Mouse (Mus musculus) lung, adult 10 weeks (tissue): ENCODE measurements around the gene Yod1. TPM values are rescaled to one million over a fixed set of nuclear protein-coding genes. Genes with fewer than 3 reads are reported as not detected.

Source experiments
- polyA plus RNA-seq: library from polyadenylated mRNA; stranded (reverse); fragments of 350-450 nt; fragmentation: Illumina TruSeq; extraction: RNeasy Lipid Tissue Mini Kit (QIAGEN cat#74804); gene quantifications from one replicate; pipeline ENCODE4 v1.2.3, GENCODE M21; 2014; ENCODE audit warnings: low read depth, low replicate concordance; ENCODE audit not compliant: insufficient read depth

The Yod1 gene
- polyA plus RNA-seq: 2.7 TPM

GRCm38 (mm10) chr1:130717291-130717871, at the start of gene Yod1:
TSS of gene Yod1 (plus strand) at chr1:130717327.

GRCm38 (mm10) chr1:130715561-130716217, 1.4 kb upstream of the Yod1 start, which contains the start of gene Gm29427:
TSS of gene Gm29427 (minus strand) at chr1:130715799.

GRCm38 (mm10) chr1:130729153-130729552, 12.0 kb downstream of the Yod1 start, which contains the start of gene Pfkfb2:
TSS of gene Pfkfb2 (minus strand) at chr1:130729253.

GRCm38 (mm10) chr1:130731741-130732337, 14.7 kb downstream of the Yod1 start, which contains the start of gene AA986860:
TSS of gene AA986860 (plus strand) at chr1:130731976.

Other genes starting within 250 kb of the Yod1 start
- not detected for gene Zp3r, start 87.7 kb upstream of the Yod1 start, polyA plus RNA-seq
- gene C4bp, start 55.7 kb upstream of the Yod1 start, polyA plus RNA-seq: 0.18 TPM
- gene Gm29427, start 1.5 kb upstream of the Yod1 start, polyA plus RNA-seq: not detected
- gene Pfkfb2, start 11.9 kb downstream of the Yod1 start, polyA plus RNA-seq: 8.9 TPM
- gene AA986860, start 14.6 kb downstream of the Yod1 start, polyA plus RNA-seq: 33.0 TPM
- 0.31 TPM for gene Fcamr, start 83.6 kb downstream of the Yod1 start, polyA plus RNA-seq
- gene Pigr, start 109.4 kb downstream of the Yod1 start, polyA plus RNA-seq: 19.6 TPM
- 22.6 TPM for gene Fcmr, start 148.3 kb downstream of the Yod1 start, polyA plus RNA-seq
- not detected for gene Il24, start 170.1 kb downstream of the Yod1 start, polyA plus RNA-seq
- gene Il20, start 194.1 kb downstream of the Yod1 start, polyA plus RNA-seq: not detected
- not detected for gene Il19, start 222.8 kb downstream of the Yod1 start, polyA plus RNA-seq